Mouse (Mus musculus) hindbrain, embryonic 13.5 days (tissue): Measurements from ENCODE around the gene Ppp1r12b. TPM values are rescaled to one million over a fixed set of nuclear protein-coding genes. Genes with fewer than 3 reads are reported as not detected.

Source experiments
- ATAC-seq: fragments of 200-750 bp; cut with Nextera tagmentation; 2 replicates; pipeline ENCODE4 v1.8.0; 2017; ENCODE audit warnings: moderate TSS enrichment; ENCODE audit not compliant: low FRiP score
- H3K27ac ChIP-seq: fragments of 300-500 bp; sonication (generic); 2 replicates; pipeline ENCODE4 v1.5.1; 2015; ENCODE audit warnings: inconsistent platforms, mild to moderate bottlenecking, moderate library complexity
- H3K27me3 ChIP-seq: fragments of 300-500 bp; sonication (generic); 2 replicates; pipeline ENCODE4 v1.6.1; 2015; ENCODE audit warnings: mild to moderate bottlenecking, inconsistent platforms
- H3K36me3 ChIP-seq: fragments of 300-500 bp; sonication (generic); 2 replicates; pipeline ENCODE4 v1.6.1; 2015; ENCODE audit warnings: mild to moderate bottlenecking, inconsistent platforms
- H3K4me1 ChIP-seq: fragments of 300-500 bp; sonication (generic); replicated peaks from 2 replicates; pipeline ENCODE4 v1.6.1; 2015; ENCODE audit warnings: inconsistent platforms
- H3K4me2 ChIP-seq: fragments of 300-500 bp; sonication (generic); 2 replicates; pipeline ENCODE4 v1.6.1; 2015; ENCODE audit warnings: inconsistent platforms, mild to moderate bottlenecking, moderate library complexity
- H3K4me3 ChIP-seq: fragments of 300-500 bp; sonication (generic); 2 replicates; pipeline ENCODE4 v1.5.1; 2015; ENCODE audit warnings: mild to moderate bottlenecking, inconsistent platforms
- H3K9ac ChIP-seq: fragments of 300-500 bp; sonication (generic); 2 replicates; pipeline ENCODE4 v1.6.1; 2015; ENCODE audit warnings: mild to moderate bottlenecking, inconsistent platforms
- H3K9me3 ChIP-seq: fragments of 300-500 bp; sonication (generic); 2 replicates; pipeline ENCODE4 v1.6.1; 2016; ENCODE audit warnings: inconsistent platforms
- WGBS: fragments of 180-500 bp; shearing (Covaris S2); methylation state at CpG from one replicate; pipeline ENCODE4 v1.1.7; 2015; 5-methylcytosine and 5-hydroxymethylcytosine counted together
- polyA plus RNA-seq: library from polyadenylated mRNA; unstranded; fragments of >200 nt; fragmentation: Nextera tagmentation; extraction: Ambion mirVana; gene quantifications from 2 replicates; pipeline ENCODE4 v1.2.1, GENCODE M21; 2015

Ppp1r12b gene
- polyA plus RNA-seq, 1 experiment from 2014 or later = 12.4 TPM

- 65% methylated on average over 3 of the region's 3 CpGs for WGBS
- H3K27me3 ChIP-seq = no peaks in the 10 kb centered on the region
- H3K4me2 ChIP-seq = no peak overlapping the region
- ATAC-seq = no peak
- H3K9me3 ChIP-seq = no peaks in the 10 kb centered on the region
- no peak overlapping the region for H3K9ac ChIP-seq
- H3K4me1 ChIP-seq = peaks cover 18% of the 10 kb centered on the region
- no peak overlapping the region for H3K4me3 ChIP-seq
- peaks cover 10% of the 10 kb centered on the region; the same call in 1 of the 2 replicates for H3K36me3 ChIP-seq
- H3K27ac ChIP-seq = peak overlapping the region; percentile 66; the same call in 1 of the 2 replicates
Measured at GRCm38 (mm10) chr1:134815748-134816147, 140.0 kb downstream of the Ppp1r12b start.

GRCm38 (mm10) chr1:134805471-134805870 is 150.3 kb downstream of the Ppp1r12b start:
- Histone ChIP-seq H3K27ac (peak overlapping the region; percentile 48; the same call in 1 of the 2 replicates), H3K36me3 (peaks cover 3% of the 10 kb centered on the region), H3K9ac (no peak overlapping the region), H3K27me3 (no peaks in the 10 kb centered on the region), H3K4me1 (peaks cover 22% of the 10 kb centered on the region), H3K4me3 (no peak overlapping the region), H3K9me3 (no peaks in the 10 kb centered on the region), H3K4me2 (no peak overlapping the region)
- ATAC-seq = no peak
- WGBS = 51% methylated on average over 9 of the region's 9 CpGs

- no peak overlapping the region for H3K4me2 ChIP-seq
- WGBS = 72% methylated on average over 5 of the region's 5 CpGs
- peaks cover 22% of the 10 kb centered on the region for H3K4me1 ChIP-seq
- H3K27me3 ChIP-seq = no peaks in the 10 kb centered on the region
- 0 out of 2 replicates have a peak overlapping the region, but pooled peaks have one; percentile 8 for H3K27ac ChIP-seq
- no peak for ATAC-seq
- H3K4me3 ChIP-seq = no peak overlapping the region
- H3K9me3 ChIP-seq = no peaks in the 10 kb centered on the region
- H3K36me3 ChIP-seq = peaks cover 5% of the 10 kb centered on the region
- H3K9ac ChIP-seq = no peak overlapping the region
Measured at GRCm38 (mm10) chr1:134804373-134804772, 151.4 kb downstream of the Ppp1r12b start.

- Histone ChIP-seq H3K4me3 (no peak overlapping the region), H3K9ac (no peak overlapping the region), H3K27me3 (no peaks in the 10 kb centered on the region), H3K9me3 (no peaks in the 10 kb centered on the region), H3K4me2 (no peak overlapping the region), H3K36me3 (peaks cover 6% of the 10 kb centered on the region), H3K27ac (0 out of 2 replicates have a peak overlapping the region, but pooled peaks have one; percentile 2), H3K4me1 (peaks cover 22% of the 10 kb centered on the region)
- no peak for ATAC-seq
- WGBS = 68% methylated on average over 16 of the region's 16 CpGs
Measured at GRCm38 (mm10) chr1:134803286-134804117, 152.2 kb downstream of the Ppp1r12b start.

- Histone ChIP-seq H3K9me3 (no peaks in the 10 kb centered on the region), H3K4me3 (no peak overlapping the region), H3K27me3 (no peaks in the 10 kb centered on the region), H3K36me3 (peaks cover 6% of the 10 kb centered on the region), H3K9ac (no peak overlapping the region), H3K4me2 (no peak overlapping the region), H3K4me1 (peaks cover 22% of the 10 kb centered on the region), H3K27ac (no peak overlapping the region)
- WGBS = 91% methylated on average over 7 of the region's 7 CpGs
- ATAC-seq = no peak
Measured at GRCm38 (mm10) chr1:134801758-134802157, 154.0 kb downstream of the Ppp1r12b start.

- H3K27me3 ChIP-seq = no peaks in the 10 kb centered on the region
- H3K9ac ChIP-seq = no peak overlapping the region
- no peak overlapping the region for H3K4me2 ChIP-seq
- peaks cover 4% of the 10 kb centered on the region for H3K4me1 ChIP-seq
- no peaks in the 10 kb centered on the region for H3K9me3 ChIP-seq
- peaks cover 6% of the 10 kb centered on the region for H3K36me3 ChIP-seq
- no peak overlapping the region for H3K27ac ChIP-seq
- 79% methylated on average over 3 of the region's 3 CpGs for WGBS
- H3K4me3 ChIP-seq = no peak overlapping the region
- ATAC-seq = no peak
Measured at GRCm38 (mm10) chr1:134796536-134796935, 159.2 kb downstream of the Ppp1r12b start.

GRCm38 (mm10) chr1:134796076-134796475 is 159.7 kb downstream of the Ppp1r12b start:
- Histone ChIP-seq H3K4me3 (no peak overlapping the region), H3K27ac (0 out of 2 replicates have a peak overlapping the region, but pooled peaks have one; percentile 40), H3K9ac (no peak overlapping the region), H3K36me3 (peaks cover 6% of the 10 kb centered on the region), H3K4me1 (peaks cover 4% of the 10 kb centered on the region), H3K4me2 (no peak overlapping the region), H3K9me3 (no peaks in the 10 kb centered on the region), H3K27me3 (no peaks in the 10 kb centered on the region)
- 92% methylated on average over 1 of the region's 1 CpGs for WGBS
- ATAC-seq = no peak

GRCm38 (mm10) chr1:134791456-134791855 is 164.3 kb downstream of the Ppp1r12b start:
- Histone ChIP-seq H3K4me1 (peaks cover 8% of the 10 kb centered on the region), H3K4me2 (no peak overlapping the region), H3K9ac (no peak overlapping the region), H3K27me3 (no peaks in the 10 kb centered on the region), H3K9me3 (no peaks in the 10 kb centered on the region), H3K4me3 (no peak overlapping the region), H3K36me3 (no peaks in the 10 kb centered on the region), H3K27ac (no peak overlapping the region)
- ATAC-seq = no peak

- no peaks in the 10 kb centered on the region for H3K27me3 ChIP-seq
- WGBS = 92% methylated on average over 2 of the region's 2 CpGs
- ATAC-seq = no peak
Measured at GRCm38 (mm10) chr1:134790716-134791439, 164.9 kb downstream of the Ppp1r12b start.

GRCm38 (mm10) chr1:134788096-134788495 is 167.6 kb downstream of the Ppp1r12b start:
- H3K36me3 ChIP-seq = no peaks in the 10 kb centered on the region
- no peaks in the 10 kb centered on the region for H3K9me3 ChIP-seq
- 46% methylated on average over 7 of the region's 7 CpGs for WGBS
- no peaks in the 10 kb centered on the region for H3K27me3 ChIP-seq
- H3K27ac ChIP-seq = no peak overlapping the region
- no peak for ATAC-seq
- H3K4me2 ChIP-seq = no peak overlapping the region
- no peak overlapping the region for H3K4me3 ChIP-seq
- no peak overlapping the region for H3K9ac ChIP-seq
- peaks cover 4% of the 10 kb centered on the region; the same call in 1 of the 2 replicates for H3K4me1 ChIP-seq

More at GRCm38 (mm10) chr1:134790716-134791439, 164.9 kb downstream of the Ppp1r12b start:
- H3K36me3 ChIP-seq = no peaks in the 10 kb centered on the region
- peaks cover 5% of the 10 kb centered on the region for H3K4me1 ChIP-seq
- no peak overlapping the region for H3K9ac ChIP-seq
- no peak overlapping the region for H3K27ac ChIP-seq
- H3K4me2 ChIP-seq = no peak overlapping the region
- no peak overlapping the region for H3K4me3 ChIP-seq
- no peaks in the 10 kb centered on the region for H3K9me3 ChIP-seq

GRCm38 (mm10) chr1:134784911-134785310 is 170.8 kb downstream of the Ppp1r12b start:
- Histone ChIP-seq H3K9me3 (no peaks in the 10 kb centered on the region), H3K27me3 (no peaks in the 10 kb centered on the region), H3K4me1 (peaks cover 4% of the 10 kb centered on the region; the same call in 1 of the 2 replicates), H3K9ac (no peak overlapping the region), H3K27ac (no peak overlapping the region), H3K4me2 (no peak overlapping the region), H3K36me3 (no peaks in the 10 kb centered on the region), H3K4me3 (no peak overlapping the region)
- 94% methylated on average over 1 of the region's 1 CpGs for WGBS
- ATAC-seq = no peak

- no peak overlapping the region for H3K9ac ChIP-seq
- no peak for ATAC-seq
- no peak overlapping the region for H3K27ac ChIP-seq
- peaks cover 4% of the 10 kb centered on the region; the same call in 1 of the 2 replicates for H3K4me1 ChIP-seq
- no peaks in the 10 kb centered on the region for H3K36me3 ChIP-seq
- no peaks in the 10 kb centered on the region for H3K27me3 ChIP-seq
- no peak overlapping the region for H3K4me3 ChIP-seq
- H3K9me3 ChIP-seq = no peaks in the 10 kb centered on the region
- H3K4me2 ChIP-seq = no peak overlapping the region
- WGBS = 75% methylated on average over 6 of the region's 6 CpGs
Measured at GRCm38 (mm10) chr1:134784481-134784880, 171.3 kb downstream of the Ppp1r12b start.
